Mouse (Mus musculus): ENCODE results near the gene Cfap43. TPM values are rescaled to one million over a fixed set of nuclear protein-coding genes. Genes with fewer than 3 reads are reported as not detected.

Cfap43 gene
- polyA plus RNA-seq, 1 experiment from 2014 or later: 0.06 TPM

DNA sequence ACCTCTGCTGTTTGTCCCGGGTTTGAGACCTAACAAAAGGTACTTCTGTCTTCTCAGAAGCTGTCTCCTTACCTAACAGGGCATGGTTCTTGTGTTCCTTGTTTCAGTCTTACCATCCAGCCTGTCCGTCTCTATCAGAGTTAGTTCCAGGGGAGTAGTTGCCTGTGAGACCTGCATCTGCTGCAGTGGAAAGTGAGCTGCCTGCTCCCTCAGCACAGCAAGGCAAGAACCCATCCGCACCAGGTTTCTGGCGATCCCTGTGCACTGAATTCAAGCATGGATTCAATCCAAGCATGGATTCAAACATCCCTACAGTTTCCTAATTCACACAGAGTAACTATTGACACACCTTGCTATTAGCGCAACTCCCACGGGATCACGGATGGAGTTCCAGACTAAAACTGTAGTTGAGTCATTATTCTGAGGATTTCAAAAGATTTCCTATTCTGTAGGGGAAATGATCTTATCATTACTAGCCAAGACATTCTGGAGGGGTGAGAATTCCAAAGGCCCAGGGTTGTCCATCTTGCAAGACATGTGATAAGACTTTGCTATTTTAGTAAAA, 48.9 kb downstream of the Cfap43 start:
- no peaks in the 10 kb centered on the region for H3K36me3 ChIP-seq
- H3K27ac ChIP-seq: no peak overlapping the region
- WGBS: 70% methylated on average over 7 of the region's 7 CpGs

DNA sequence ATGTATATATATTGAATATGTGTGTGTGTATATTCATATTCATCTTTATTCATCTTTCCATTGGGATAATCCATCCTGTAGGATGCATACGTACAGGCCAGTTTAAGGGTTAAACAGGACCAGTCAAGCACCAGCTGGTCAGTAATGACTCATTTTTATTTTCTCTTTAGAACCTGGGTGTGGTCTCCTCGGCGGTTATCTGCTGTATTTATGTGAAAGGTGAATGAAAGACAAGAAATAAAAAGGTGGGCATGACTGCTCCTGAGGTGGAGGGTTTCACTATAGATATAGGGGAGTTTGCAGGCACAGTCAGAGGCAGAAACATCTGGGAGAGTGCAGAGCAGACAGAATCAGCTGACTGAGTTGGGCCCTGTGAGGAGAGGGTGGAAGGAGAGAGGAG, 49.6 kb downstream of the Cfap43 start:
- H3K4me1 ChIP-seq: peaks cover 6% of the 10 kb centered on the region; the same call in 1 of the 2 replicates
- H3K36me3 ChIP-seq: no peaks in the 10 kb centered on the region
- H3K27me3 ChIP-seq (ENCODE audit: insufficient read depth, poor library complexity, severe bottlenecking): peaks cover 8% of the 10 kb centered on the region; the same call in 1 of the 2 replicates
- H3K9me3 ChIP-seq: no peaks in the 10 kb centered on the region
- H3K4me3 ChIP-seq: no peak overlapping the region
- 53% methylated on average over 3 of the region's 3 CpGs for WGBS
- no peak for DNase-seq (ENCODE audit: low spot score)
- H3K27ac ChIP-seq: no peak overlapping the region

More for the DNA sequence above, 48.9 kb downstream of the Cfap43 start:
- no peaks in the 10 kb centered on the region for H3K9me3 ChIP-seq
- DNase-seq (ENCODE audit: low spot score): no peak
- 0 out of 2 replicates have a peak, but pooled peaks cover under 1% of the 10 kb centered on the region for H3K4me1 ChIP-seq
- no peak overlapping the region for H3K4me3 ChIP-seq
- peaks cover 8% of the 10 kb centered on the region; the same call in 1 of the 2 replicates for H3K27me3 ChIP-seq (ENCODE audit: insufficient read depth, poor library complexity, severe bottlenecking)

DNA sequence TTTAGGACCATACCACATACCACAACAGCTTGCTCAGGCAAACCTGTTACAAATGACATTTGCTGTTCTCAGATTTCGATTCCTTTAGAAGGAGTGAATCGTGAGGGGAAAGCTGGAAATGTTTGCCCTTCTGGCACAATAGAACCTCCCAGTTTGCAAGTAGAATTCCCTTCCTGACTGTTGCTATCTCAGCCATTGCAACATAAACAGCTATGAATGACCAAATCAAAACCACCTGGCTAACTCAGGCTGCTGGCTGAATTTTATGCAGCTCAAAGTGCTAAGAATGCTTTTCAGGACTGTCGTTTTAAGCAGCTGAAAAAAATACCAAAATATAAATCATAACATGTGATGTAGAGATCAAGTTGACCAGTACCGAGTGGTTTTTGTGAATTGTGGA, 50.1 kb downstream of the Cfap43 start:
- peaks cover 5% of the 10 kb centered on the region; the same call in 1 of the 2 replicates for H3K36me3 ChIP-seq
- 65% methylated on average over 4 of the region's 4 CpGs for WGBS
- no peaks in the 10 kb centered on the region for H3K9me3 ChIP-seq
- DNase-seq (ENCODE audit: low spot score): no peak
- peaks cover 8% of the 10 kb centered on the region; the same call in 1 of the 2 replicates for H3K27me3 ChIP-seq (ENCODE audit: insufficient read depth, poor library complexity, severe bottlenecking)
- H3K4me1 ChIP-seq: peaks cover 6% of the 10 kb centered on the region; the same call in 1 of the 2 replicates
- H3K4me3 ChIP-seq: no peak overlapping the region
- no peak overlapping the region for H3K27ac ChIP-seq

DNA sequence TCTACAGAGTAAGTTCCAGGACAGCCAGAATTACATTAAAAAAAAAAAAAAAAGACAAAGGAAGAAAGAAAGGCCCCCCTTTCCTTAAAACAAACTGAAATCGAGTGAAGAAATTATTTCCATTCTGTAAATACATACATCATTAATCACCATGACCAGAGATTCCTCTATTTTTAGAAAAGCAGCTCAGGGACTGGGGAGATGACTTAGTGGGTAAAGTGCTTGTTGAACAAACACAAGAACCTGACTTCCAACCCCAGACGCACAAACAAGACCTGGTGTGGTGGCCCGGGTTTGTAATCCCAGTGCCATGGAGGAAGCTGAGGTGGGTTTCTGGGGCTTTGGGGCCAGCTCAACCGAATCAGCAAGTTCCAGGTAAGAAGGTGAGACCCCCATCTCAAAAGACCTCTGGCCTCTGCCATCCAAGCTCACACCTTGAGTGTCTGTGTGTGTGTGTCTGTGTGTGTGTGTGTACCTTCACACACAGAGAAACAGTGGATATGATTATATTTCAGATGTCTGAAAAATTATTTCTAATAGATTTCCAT, 51.4 kb downstream of the Cfap43 start:
- Histone ChIP-seq H3K4me3 (no peak overlapping the region), H3K4me1 (peaks cover 6% of the 10 kb centered on the region; the same call in 1 of the 2 replicates), H3K9me3 (no peaks in the 10 kb centered on the region), H3K36me3 (peaks cover 6% of the 10 kb centered on the region; the same call in 1 of the 2 replicates), H3K27me3 (ENCODE audit: insufficient read depth, poor library complexity, severe bottlenecking) (peaks cover 8% of the 10 kb centered on the region; the same call in 1 of the 2 replicates), H3K27ac (no peak overlapping the region)
- peak; percentile 68 for DNase-seq (ENCODE audit: low spot score)
- 69% methylated on average over 4 of the region's 4 CpGs for WGBS

DNA sequence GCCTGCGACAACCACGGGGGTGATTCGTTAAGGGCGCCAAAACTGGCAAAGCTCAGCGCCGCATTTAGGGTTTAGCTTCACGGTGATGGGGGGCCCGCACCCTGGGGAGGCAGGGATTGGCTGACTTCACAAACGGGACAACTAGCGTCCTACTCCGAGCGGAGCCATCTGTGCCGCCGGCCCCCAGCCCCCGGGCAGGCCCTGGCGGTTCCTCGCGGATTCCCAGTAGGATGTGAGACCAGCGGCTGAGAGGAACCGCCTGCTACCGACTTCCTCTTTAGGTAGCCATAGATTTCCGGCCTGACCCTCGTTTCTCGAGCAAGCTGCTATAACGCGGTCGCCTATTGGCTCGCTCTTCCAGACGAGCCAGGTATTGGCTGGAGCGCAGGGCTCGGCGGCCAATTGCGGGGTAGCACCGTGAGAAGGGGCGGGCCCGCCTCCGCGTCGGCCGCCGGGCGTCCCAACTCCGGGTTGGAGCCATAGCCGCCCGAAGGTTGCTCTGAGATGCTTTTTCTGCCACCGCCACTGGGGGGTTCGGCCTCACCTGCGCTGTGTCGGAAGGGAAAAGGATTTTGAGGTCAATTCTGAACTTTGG, 53.6 kb downstream of the Cfap43 start, which contains the start of gene Gsto2:
Gsto2 (plus strand) TSS at position 182 of the 595 bp plus-strand sequence.
- DNase-seq (ENCODE audit: low spot score): peak; percentile 98
- Histone ChIP-seq H3K27ac (peak within 1 kb of the TSS; percentile 96), H3K9me3 (no peaks in the 10 kb centered on the region), H3K4me3 (peak within 1 kb of the TSS; percentile 73), H3K36me3 (peaks cover 12% of the 10 kb centered on the region), H3K4me1 (peaks cover 6% of the 10 kb centered on the region; the same call in 1 of the 2 replicates), H3K27me3 (ENCODE audit: insufficient read depth, poor library complexity, severe bottlenecking) (peaks cover 8% of the 10 kb centered on the region; the same call in 1 of the 2 replicates)
- under 1% methylated on average over 49 of the region's 49 CpGs for WGBS

DNA sequence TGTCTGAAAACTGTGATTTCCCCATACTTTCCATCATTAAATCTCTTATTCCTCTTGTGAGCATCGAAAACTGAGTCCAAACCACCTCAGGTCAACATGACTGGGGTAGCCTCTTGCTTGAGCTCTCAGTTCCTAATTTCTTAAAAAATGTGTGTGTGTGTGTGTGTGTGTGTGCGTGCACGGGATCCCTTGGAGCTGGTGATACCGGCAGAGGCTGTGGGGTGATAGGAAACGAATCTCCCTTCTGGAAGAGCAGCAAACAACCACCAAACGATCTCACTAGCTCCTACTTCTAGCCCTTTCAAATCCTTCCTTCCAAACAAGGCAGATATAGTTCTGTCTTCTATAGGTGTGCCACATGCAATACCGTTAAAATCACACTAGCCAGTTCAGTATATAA, 54.4 kb downstream of the Cfap43 start:
- Histone ChIP-seq H3K27ac (peak overlapping the region; percentile 96), H3K4me3 (peak overlapping the region; percentile 73)

DNA sequence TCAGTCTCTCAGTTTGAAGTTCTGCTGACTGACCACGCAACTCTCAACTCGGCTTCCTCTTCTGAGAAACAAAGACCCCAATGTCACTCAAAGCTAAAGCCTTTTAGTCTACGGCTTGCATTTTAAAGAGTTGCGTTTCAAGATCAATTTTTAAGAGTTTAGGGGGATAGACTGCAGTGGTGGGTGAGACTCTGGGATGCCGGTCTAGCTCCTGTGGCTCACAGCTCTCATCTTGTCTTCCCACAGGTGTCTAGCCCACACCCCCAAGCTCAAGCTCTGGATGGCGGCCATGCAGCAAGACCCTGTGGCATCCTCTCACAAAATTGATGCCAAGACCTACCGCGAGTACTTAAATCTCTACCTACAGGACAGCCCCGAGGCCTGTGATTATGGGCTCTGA, 55.0 kb downstream of the Cfap43 start:
- Histone ChIP-seq H3K27ac (no peak overlapping the region), H3K9me3 (no peaks in the 10 kb centered on the region), H3K36me3 (peaks cover 17% of the 10 kb centered on the region), H3K4me3 (no peak overlapping the region), H3K4me1 (peaks cover 6% of the 10 kb centered on the region; the same call in 1 of the 2 replicates), H3K27me3 (ENCODE audit: insufficient read depth, poor library complexity, severe bottlenecking) (no peaks in the 10 kb centered on the region)
- DNase-seq (ENCODE audit: low spot score): peak; percentile 63
- WGBS: 93% methylated on average over 9 of the region's 9 CpGs

More for the DNA sequence above, 54.4 kb downstream of the Cfap43 start:
- Histone ChIP-seq H3K4me1 (peaks cover 6% of the 10 kb centered on the region; the same call in 1 of the 2 replicates), H3K27me3 (ENCODE audit: insufficient read depth, poor library complexity, severe bottlenecking) (peaks cover 3% of the 10 kb centered on the region; the same call in 1 of the 2 replicates), H3K36me3 (peaks cover 16% of the 10 kb centered on the region), H3K9me3 (no peaks in the 10 kb centered on the region)
- DNase-seq (ENCODE audit: low spot score): peak; percentile 47
- 78% methylated on average over 7 of the region's 7 CpGs for WGBS

DNA sequence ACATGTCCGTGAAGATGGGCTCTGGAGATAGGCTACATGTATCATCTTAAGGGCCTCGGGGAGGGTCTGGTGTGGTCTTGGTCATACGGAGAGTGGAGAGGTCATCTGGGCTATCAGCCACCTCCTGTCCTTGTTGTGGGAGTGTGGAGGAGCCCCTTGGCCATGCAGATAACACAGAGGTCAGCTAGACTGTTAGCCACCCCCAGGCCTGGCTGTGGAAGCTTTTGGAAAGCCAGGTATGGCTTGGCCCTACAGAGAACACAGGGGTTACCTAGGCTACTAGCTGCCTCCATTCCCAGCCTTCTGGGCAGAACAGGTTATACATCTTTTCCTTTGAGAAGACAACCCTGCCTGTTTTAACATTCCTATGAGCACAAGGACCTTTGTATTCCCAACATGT, 56.5 kb downstream of the Cfap43 start:
- Histone ChIP-seq H3K4me1 (peaks cover 6% of the 10 kb centered on the region; the same call in 1 of the 2 replicates), H3K27ac (no peak overlapping the region), H3K27me3 (ENCODE audit: insufficient read depth, poor library complexity, severe bottlenecking) (no peaks in the 10 kb centered on the region), H3K36me3 (peaks cover 30% of the 10 kb centered on the region), H3K9me3 (no peaks in the 10 kb centered on the region), H3K4me3 (no peak overlapping the region)
- WGBS: 87% methylated on average over 3 of the region's 3 CpGs
- no peak for DNase-seq (ENCODE audit: low spot score)

DNA sequence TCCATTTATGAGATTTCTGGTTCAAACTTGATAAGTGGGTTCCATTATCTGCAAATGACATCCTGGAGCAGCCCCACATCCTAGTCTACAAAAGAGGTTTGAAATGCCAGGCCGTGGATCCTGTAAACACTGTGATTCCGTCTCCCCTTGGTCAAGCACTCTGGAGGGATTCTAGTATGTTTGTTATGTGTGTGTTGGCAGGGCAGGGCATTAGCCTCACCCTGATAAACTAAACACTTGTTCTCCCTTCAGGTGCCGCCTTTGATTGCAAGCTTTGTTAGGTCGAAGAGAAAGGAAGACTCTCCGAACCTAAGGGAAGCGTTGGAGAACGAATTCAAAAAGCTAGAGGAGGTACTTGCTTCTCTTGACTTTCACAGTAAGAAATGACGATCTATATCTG, 59.9 kb downstream of the Cfap43 start:
- 93% methylated on average over 8 of the region's 8 CpGs for WGBS
- peaks cover 27% of the 10 kb centered on the region for H3K36me3 ChIP-seq
- peaks cover 5% of the 10 kb centered on the region for H3K4me1 ChIP-seq

DNA sequence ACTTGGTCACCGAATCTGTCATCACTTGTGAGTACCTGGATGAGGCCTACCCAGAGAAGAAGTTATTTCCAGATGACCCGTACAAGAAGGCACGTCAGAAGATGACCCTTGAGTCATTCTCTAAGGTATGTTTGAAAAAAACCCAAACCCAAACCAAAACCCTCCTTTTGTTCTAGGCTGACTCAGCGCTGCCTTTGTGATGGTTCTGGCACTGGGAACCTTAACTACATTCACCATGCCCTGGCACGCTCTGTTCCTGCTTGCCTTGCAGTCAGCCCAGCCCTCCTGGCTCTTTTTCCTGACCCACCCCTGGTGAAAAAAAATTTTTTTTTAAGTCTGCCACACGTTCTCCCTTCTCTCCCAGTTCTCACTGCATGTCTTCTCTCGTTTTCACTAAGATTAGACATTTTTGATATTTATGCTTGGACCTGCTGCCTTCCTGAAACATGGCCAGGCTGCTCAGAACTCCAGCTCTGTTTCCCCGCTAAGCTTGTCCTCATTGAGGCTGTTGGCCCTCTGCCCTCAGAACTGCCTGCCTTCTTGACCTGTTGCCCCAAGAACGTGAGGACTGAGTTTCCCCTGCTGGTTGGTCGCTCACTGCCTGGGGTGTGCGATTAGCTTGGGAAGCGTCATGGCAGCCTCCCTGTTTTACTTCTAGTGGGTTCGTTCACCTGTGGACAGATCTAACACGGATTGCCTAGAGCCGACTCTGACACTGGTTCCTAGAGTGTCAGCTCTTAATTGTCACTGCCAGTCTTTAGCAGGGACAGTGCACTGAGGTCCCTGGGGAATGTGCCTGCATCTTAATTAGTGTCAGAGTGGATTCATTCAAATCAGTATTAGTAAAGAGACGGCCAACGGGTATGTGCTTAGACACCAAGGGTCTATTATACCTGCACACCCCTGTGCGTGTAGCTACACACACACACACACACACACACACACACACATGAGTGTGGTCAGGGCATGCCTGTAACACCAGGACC, 60.8 kb downstream of the Cfap43 start:
- H3K4me3 ChIP-seq: no peak overlapping the region
- H3K27me3 ChIP-seq (ENCODE audit: insufficient read depth, poor library complexity, severe bottlenecking): no peaks in the 10 kb centered on the region
- no peak overlapping the region for H3K27ac ChIP-seq
- no peaks in the 10 kb centered on the region for H3K9me3 ChIP-seq
- 83% methylated on average over 18 of the region's 18 CpGs for WGBS
- H3K4me1 ChIP-seq: peaks cover 10% of the 10 kb centered on the region
- peaks cover 25% of the 10 kb centered on the region for H3K36me3 ChIP-seq
- no peak for DNase-seq (ENCODE audit: low spot score)

More for the DNA sequence above, 59.9 kb downstream of the Cfap43 start:
- Histone ChIP-seq H3K27me3 (ENCODE audit: insufficient read depth, poor library complexity, severe bottlenecking) (no peaks in the 10 kb centered on the region), H3K27ac (no peak overlapping the region), H3K4me3 (no peak overlapping the region), H3K9me3 (no peaks in the 10 kb centered on the region)
- DNase-seq (ENCODE audit: low spot score): no peak

DNA sequence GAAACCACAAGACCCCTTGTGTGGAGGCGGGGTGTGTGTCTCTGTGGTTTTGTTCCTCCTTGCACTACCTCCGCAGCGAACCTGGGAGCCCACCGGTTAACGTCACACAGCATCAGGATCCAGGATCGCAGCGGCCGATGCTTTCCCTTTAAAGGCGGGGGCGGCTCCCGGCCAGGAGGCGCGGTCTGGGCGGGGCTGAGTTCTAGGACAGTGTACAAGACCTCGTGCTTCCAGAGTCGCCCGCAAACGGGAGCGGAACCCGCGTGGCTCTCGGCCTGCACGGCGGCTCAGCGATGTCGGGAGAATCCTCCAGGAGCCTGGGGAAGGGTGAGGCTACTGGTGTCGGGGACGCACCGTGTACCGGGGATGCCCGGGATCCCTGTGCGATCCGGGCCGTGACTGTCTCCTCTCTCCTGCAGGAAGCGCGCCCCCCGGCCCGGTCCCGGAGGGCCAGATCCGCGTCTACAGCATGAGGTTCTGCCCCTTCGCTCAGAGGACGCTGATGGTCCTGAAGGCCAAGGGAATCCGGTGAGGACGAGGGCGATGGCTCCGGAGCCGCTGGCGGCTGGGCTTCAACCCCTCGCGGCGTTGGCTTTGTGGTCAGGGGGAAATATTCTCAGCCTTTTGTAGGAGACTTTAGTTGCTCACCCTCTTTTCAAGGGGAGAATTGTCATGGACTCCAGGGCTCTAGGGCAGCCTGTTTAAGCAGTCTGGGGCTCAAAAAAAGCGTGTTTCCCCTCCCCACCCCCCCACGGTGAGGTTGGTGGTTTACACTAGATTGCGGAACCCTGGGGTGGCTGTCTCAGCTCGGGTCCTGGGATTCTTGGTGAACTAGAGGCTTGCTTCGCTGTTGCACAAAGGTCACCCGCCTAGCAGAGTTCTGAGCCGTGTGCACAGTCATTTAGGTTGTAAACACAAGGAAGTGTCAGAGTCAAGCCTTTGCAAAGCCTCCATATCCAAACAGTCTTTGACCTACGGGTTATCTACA, 64.0 kb downstream of the Cfap43 start, which contains the start of gene Gsto1:
Gsto1 (plus strand) TSS at position 175 of the 988 bp plus-strand sequence.
- no peaks in the 10 kb centered on the region for H3K9me3 ChIP-seq
- peaks cover 10% of the 10 kb centered on the region for H3K4me1 ChIP-seq
- peak within 1 kb of the TSS; percentile 79 for H3K4me3 ChIP-seq
- H3K27ac ChIP-seq: peak within 1 kb of the TSS; percentile 85
- peak; percentile 94 for DNase-seq (ENCODE audit: low spot score)
- under 1% methylated on average over 60 of the region's 60 CpGs for WGBS
- no peaks in the 10 kb centered on the region for H3K27me3 ChIP-seq (ENCODE audit: insufficient read depth, poor library complexity, severe bottlenecking)
- peaks cover 15% of the 10 kb centered on the region for H3K36me3 ChIP-seq

Measured in heart, embryonic 10.5 days (tissue).